Mouse (Mus musculus) olfactory bulb, adult 2 months (tissue): ENCODE measurements around the gene Gm38431.

Experiments
- CTCF ChIP-seq: fragments of 200-500 bp; IDR thresholded peaks from 2 replicates; pipeline ENCODE4 v1.5.1; 2012; ENCODE audit warnings: low read depth, mild to moderate bottlenecking, low read length, moderate library complexity; ENCODE audit not compliant: insufficient read depth
- POLR2A ChIP-seq: fragments of 200-500 bp; IDR thresholded peaks from 2 replicates; pipeline ENCODE4 v1.6.1; 2012; ENCODE audit warnings: mild to moderate bottlenecking, low read depth, low read length, moderate library complexity; ENCODE audit not compliant: insufficient read depth

GRCm38 (mm10) chr9:21113751-21114150, 22.0 kb upstream of the Gm38431 start:
- TF ChIP-seq CTCF (no peak), POLR2A (no peak)
